Mouse (Mus musculus) spleen, postnatal 36 days (tissue): Measurements from ENCODE around the gene Lonp1.
"Not testable (repeated sequence)": the region's sequence is repeated elsewhere in the genome, so short reads cannot be mapped to it uniquely, and the experiment has no call there.

Experiments used
- DNase-seq, 2 experiments: peaks; one replicate each; pipeline ENCODE4 v3.0.0; 2022; ENCODE audit warnings: low spot score in 2 of 2, mixed read lengths in 1 of 2

Lonp1 gene

DNA sequence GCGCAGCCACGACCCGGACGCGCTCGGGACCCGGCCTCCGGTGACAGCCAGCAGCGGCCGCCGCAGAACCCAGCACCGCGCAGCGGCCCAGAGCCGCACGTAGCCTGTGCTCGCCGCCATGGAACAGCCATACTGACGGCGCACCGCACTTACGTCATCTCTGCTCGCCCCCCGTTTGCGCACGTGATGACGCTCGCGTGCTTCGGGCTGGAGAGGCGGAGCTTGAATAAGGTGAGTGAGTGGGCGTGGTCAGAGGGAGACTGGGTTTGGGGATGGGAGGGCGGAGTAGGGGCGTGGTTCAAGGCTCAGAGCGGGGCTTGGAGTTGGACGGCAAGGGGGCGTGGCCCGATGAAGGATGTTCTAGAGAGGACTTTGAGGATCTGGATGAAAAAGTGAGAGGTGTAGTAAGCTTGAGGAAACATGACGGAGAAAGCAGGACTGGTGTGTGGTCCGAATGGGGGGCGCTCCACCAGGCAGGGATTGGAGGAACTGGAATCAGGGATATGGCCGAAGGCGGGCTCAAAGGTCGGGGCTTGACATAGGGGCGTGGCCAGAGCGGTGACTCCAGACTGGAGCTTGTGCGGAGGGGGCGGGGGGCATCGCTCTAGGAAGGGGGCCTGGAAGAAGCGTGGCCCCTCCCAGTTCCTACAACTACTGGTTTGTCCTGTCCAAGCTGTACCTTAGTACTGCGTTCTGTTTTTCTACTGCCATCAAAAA lies at the start of gene Lonp1:
TSS of gene Lonp1 (minus strand) at position 134 of the 717 bp plus-strand sequence.
- peak; percentile 96 to 98 for DNase-seq

DNA sequence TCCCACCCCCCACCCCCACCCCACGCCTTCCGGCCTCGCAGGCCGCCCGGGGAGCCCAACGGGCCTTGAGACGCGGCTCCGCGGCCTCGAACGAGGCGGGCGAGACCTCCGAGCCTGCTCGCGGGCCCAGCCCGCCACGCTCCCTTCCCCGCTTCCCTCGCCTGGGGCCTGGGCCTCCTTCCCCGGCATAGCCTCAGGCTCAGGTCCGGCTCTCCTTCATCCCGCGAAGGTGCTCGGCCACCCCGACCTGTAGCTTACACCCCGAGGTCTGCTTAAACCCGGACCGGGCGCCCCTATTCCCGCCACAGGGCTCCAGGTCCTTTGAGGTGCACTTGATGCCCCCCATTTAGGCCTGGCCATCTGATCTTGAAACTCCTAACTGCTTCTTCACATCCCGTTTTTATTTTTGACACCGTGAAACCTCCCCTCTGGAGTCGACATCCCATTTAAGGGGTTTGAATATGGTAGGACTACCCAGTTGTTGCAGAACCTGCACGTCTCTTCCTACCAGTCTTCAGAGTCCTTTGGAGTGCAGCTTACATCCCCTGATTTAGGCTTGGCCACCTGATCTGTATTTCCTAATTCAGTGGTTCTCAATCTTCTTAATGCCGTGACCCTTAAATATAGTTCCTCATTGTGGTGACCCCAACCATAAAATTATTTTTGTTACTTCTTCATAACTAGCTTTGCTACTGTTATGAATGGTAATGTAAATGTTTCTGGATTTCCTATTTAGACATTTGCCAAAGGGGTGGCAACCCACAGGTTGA lies 47.1 kb upstream of the Lonp1 start:
- DNase-seq: peak in 1 of 2 experiments; percentile 22

DNA sequence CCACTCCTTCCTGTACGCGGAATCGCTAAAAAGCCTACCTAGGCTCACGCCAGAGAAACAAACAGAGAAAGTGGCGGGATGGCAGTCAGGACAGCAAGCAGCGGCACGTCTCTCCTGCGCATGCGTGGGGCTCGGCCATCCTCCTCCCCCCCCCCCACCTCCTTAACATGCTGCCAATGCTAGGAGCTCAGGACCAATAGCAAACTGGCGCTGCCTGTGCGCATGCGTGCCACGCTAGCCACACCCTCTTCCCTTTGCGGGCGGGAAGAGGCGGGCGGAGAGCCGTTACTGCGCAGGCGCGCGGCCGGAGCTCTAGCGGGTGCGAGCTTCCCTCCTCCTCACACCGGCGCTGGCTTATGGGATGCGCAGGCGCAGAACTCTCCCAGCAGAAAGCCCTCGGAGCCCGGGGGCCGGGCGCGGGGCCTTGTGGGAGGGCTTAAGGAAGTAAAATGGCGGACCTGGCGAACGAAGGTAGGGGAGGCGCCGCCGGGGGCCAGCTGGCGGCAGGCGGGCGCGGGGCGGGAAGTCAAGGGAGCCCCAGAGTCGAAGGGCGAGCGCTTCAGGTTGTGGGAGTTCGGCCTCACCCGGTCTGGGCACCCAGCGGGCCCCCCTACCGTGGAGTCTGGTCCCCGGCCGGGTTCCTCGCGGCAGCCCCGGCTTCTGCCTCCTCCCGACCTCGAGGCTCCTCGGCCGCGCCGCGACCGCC lies 46.4 kb upstream of the Lonp1 start, which contains the start of gene Ranbp3:
TSS of gene Ranbp3 (plus strand) at position 354 of the 706 bp plus-strand sequence.
- DNase-seq: peak; percentile 100

DNA sequence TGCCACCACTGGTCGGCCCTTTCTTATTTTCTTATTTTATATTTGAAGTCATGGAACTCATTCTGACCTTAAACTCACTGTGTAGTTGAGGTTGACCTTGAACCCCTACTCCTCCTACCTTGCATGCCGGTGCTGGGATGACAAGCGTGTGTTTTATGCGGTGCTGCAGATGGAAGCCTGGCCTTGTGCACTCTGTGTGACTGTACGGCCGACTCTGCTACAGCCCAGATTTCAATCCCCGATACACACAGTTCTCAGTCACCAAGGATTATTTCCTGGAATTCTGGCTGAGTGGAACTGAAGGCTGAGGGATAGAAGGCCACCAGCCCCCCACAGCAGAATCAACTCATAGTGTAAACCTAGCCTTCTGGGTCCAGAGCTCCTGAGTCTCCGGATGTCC lies 43.1 kb upstream of the Lonp1 start:
- DNase-seq: no peak

DNA sequence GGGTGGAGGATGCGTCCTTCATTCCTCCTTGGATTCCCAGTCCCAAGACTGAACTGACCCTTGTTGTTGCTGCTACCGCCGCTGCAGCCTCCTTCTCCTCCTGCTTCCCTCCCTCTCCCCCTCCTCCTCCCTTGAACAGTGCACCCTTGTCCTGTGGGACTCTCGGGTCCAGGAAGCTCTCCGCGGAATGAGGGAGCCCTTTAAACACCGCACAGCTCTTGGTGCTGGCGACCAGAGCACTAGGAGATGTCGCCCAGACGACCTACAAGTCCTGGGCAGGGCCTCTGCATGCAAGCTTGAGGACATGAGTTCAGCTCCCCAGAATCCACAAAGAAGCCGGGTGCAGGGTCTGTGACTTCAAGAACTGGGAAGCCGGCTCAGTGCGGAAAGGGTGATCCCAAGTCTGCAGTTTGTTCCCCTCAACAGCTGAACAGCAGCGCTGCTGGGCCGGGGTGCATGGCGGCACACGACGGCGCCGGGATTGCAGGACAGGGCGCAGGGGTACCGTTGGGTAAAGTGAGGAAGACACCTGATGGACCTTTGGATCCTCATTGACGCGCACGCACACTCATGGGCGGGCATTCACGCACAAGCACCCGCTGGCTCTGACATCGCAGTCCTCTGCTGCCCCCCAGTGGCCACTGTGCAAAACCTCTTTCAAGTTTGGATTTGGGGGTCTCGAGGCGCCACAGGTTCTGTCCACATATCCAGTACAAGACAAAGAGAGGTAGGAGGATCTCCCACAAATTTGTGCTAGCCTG lies 41.9 kb upstream of the Lonp1 start:
- DNase-seq: peak; percentile 67 to 73

DNA sequence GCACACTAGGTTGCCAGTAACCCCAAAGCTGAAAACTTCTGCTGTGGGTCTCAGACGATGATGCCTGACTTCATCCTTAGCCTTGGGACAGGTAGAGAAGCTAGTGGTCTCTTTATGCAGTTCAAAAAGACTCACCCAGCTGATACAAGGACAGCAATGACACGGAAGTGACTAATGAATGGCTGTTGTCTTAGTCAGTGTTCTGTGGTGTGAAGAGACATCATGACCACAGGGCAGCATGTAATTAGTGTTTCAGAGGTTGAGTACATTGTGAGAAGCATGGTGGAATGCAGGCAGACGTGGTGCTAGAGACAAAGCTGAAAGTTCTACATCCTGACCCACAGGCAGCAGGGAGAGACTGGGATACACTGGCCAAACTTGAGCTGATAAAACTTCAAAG lies 40.9 kb upstream of the Lonp1 start:
- no peak for DNase-seq

DNA sequence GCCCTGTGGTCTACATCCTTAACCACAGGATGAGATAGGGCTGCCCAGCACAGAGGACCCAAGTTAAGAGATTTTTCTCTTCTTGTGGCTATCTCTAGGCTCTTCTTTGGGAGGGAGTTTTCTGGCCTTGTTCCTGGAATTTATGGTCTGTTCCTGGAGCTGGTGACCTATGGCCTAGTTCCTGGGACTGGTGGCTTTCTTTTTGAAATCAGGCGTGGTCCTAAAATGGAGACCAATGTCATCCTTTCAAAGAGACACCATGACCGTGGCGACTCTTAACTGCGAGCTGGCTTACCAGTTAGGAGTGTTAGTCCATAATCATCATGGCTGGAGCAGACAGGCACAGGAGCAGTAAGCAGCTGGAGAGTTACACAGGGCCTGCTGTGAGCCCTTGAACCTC lies 39.7 kb upstream of the Lonp1 start:
- no peak for DNase-seq

DNA sequence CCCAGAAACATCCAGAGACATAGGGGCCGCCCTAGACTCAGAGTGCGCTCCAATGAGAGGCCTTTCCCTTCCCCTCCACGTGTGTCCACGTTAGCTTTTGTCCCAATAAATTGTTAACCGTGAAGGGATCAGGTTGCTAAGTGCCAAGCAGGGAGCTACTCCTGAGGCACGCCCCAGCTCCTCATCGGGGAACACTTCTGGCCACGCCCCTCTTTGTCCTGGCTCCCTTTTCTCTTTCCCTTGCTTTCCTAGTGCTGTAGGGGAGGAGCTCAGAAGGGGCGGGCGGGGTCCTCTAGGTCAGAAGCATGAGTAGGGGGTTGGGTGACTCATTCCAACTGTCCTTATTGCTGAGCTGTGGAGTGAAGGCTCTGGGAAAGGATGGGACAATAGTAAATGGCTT lies 37.6 kb upstream of the Lonp1 start:
- DNase-seq: no peak

DNA sequence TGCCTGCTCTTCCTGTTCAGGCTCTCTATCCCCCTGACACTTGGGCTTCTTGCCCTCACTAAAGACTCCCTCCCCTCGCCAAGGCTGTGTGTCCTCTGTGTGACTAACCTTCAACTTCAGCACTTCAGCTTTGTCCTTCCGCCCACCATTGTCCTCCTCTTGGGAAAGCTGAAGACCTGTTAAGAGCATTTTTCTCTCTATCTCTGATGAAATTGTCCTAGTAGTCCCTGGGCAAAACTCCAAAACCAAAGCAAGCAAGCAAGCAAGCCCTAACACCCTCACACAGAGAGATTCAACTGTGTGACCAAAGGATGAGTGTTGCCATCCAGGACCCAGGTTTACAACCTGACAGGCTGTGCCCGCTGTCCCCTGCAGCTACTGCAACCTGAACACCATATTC lies 37.0 kb upstream of the Lonp1 start:
- no peak for DNase-seq

DNA sequence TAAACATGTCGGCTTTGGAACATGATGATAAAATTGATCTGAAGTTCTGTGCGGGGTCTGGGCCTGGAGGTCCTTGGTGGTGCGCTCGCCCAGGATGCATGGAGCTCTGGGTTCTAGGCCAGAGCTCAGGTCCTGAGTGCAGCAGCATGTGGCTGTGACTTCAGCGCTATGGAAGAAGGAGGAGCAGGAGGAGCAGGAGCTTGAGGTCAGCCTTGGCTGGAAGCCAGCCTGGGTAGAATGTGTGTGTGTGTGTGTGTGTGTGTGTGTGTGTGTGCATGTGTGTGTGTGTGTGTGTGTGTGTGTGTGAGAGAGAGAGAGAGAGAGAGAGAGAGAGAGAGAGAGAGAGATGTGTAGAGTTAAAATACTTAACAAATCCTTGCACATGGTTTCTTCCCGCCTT lies 29.5 kb upstream of the Lonp1 start:
- DNase-seq: no peak

DNA sequence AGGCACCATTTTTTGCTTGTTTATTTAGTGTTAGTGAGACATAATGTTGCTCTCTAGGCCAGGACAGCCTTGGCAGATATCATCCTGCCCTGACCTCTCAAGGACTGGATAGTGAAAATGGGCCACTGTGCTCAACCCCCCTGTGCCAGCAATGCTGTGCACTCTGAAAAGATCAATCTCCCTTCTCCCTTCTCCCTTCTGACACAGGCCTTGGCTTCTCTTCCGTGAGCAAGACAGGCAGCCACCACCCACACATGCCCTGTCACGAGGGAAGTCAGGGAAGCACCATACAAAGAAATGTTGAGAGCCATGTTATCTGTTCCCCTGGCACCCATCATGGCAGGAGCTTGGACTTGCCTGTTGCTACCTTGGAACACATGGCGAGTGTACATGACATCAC lies 28.6 kb upstream of the Lonp1 start:
- no peak for DNase-seq

DNA sequence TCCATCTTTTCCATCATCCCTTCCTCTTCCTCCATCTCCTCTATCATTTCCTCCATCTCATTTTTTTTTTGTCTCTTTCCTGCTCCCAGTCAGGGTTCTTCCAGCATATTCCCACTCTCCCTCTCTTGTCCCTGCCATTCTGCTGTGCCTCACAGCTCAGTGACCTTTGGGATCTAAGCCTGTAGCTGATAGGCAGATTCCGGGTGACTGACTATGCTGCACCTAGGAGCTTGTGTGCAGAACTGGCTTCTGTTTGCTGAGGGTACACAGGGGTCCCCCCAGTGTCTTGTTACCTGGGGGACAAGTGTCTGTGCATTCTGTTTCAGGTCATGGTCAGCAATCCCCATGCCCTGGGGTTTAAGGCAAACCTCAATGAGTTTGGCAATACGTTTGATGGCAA lies 28.1 kb upstream of the Lonp1 start:
- no peak for DNase-seq

DNA sequence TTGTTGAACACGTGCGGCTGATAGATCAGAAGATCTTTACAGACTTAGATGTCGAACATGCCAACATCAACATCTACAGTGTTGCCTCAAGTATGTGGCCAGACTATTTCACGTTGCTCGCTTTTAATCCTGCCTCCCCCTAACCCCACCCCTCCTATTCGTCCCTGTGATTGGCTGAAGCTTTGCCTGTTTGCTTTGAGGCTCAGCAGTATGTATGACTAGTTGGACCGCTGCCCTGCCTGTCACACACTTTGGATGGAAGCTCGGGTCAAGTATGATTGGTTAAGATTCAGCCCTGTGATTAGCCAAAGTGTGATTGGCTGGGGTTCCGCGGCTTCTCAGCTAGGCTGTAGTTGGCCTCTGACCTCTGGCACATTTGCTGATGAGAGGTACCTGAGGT lies 25.1 kb upstream of the Lonp1 start:
- DNase-seq: no peak

DNA sequence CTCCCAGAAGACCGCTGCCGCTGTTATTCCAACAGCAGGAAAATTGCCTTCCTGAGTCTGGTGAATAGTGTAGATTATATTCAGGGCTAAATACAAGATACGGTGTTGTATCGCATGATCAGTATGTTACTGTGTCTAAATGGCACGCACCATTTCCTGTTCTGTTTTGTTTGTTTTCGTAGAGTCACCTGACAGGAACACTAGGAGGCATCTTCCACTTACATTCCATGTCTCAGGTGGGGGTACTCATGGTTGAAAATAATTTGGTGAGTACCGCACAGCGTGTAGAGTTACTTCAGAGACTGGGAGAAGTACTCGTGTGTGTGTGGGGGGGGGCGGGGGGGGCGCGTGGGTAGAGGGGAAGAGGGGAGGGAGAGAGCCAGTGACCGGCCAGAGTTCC lies 20.9 kb upstream of the Lonp1 start:
- no peak for DNase-seq

DNA sequence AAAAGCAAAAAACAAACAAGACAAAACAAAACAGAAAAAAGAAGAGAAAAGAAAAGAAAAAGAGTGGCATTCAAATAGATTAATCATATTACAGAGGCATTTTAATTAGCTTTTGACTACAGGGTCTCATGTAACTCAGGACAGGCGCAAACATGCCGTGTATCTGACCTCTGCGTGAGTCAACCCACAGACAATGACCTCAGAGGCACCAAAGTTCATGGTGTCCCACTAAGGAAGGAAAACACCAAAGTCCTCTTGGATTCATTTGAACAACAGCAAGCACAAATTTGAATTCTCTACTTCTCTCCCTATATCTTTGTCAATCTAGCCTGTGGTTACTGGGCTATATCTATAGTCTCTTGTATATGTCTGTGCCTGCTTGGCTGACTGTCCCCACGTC lies 16.6 kb upstream of the Lonp1 start:
- DNase-seq: no peak

DNA sequence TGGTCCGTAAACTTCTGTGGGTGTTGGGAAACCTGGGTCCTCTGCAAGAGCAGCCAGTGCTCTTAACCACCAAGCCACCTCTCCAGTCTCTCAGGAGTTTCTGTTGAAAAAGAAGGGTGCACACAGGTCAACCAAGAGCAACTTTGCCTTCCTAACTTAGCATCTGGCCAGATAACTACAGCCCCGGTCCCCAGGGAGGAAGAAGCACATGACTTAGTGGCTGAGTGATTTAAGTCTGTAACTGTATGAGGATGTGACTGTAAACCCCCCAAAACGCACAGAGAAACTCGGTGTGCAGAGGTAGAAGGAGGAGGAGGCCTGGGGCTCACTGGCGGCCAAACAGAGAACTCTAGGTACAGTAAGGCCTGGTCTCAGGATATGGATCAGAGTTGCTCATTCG lies 7.3 kb upstream of the Lonp1 start:
- peak; percentile 76 to 82 for DNase-seq

DNA sequence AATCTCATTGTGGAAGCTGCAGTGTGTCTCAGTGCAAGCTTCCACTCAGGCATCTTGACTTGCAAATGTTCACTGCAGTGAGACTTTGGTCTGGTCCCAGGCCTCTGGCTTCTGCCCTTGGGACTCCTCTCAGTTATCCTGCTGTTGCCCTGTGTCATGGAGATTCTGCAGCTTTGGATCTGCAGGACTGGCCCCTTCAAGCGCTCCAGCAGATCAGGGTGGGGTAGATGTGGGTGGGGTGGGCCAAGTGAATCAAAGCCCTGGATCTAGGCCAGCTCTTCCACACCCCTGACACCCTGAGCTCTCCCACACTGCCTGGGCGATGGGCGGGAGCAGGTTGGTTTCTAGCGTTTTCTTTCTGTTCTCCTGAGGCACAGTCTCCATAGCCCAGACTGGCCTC lies 5.1 kb upstream of the Lonp1 start:
- no peak for DNase-seq

DNA sequence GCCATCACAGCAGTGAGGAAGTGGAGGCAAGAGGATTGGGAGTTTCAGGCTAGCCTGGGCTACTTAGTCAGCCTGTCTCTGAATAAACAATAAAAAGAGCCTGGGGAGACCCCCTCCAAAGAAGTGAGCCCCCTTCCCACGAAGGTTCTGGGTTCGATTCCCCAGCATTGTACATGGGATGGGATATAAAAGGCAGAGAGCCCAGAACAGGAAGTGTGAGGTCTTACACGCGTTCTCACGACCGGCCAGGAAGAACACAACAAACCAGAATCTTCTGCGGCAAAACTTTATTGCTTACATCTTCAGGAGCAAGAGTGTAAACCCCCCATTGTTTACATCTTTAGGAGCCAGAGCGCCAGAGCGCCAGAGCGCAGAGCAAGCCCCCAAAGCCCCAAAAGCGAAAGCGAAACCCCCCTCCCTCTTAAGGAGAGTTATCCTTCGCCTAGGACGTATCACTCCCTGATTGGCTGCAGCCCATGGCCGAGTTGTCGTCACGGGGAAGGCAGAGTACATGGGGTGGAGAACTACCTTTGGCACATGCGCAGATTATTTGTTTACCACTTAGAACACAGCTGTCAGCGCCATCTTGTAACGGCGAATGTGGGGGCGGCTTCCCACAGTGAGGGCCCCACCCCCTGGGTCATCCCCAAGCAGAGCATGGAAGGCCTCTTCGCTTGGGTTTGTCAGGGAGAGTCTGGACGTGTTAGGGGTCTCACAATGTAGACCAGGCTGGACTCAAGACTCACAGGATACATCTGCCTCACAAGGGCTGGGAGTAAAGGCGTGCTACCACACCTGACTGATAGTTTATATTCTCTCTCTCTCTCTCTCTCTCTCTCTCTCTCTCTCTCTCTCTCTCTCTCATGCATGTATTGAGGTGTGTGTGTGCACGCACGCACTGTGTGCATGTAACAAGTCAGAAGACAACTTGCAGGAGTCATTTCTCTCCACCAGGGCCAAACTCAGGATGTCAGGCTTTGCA lies 3.4 kb upstream of the Lonp1 start:
- DNase-seq: not testable (repeated sequence)

DNA sequence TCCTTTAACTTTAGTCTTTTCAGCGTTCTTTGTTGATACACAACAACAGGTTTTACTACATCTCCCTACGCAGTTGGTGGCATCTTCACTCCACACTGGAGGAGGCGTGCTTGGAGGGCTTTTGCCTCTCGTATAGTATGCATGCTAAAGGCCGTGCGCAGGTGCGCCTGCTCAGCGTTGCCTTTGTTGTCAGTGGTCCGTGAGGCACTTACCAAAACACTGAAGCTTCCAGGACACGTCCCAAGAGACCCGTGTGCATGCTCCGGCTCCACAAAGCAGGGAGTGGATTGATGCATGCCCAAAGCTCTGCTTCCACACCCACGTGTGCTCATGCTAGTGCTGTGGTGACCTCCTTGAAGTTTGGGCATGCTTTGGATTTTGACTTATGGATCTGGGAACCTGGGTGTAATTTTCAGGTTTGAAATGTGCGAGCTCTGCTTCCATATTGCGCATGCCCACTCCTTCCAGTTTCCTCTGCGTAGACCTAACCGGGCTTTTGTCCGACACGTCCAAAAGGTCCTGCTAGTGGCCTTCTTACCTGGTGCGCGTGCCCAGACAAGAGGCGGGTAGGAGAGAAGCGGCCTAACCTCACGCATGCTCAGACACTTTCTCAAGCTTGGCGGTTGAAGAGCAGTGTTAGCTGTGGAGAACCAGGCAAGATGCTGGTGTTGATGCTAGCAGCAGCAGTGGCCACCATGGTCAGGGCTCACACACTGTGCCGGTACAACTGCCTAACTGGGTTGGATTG lies 1.0 kb upstream of the Lonp1 start, which contains the start of gene Catsperd:
TSS of gene Catsperd (plus strand) at position 614 of the 748 bp plus-strand sequence.
- DNase-seq: no peak

DNA sequence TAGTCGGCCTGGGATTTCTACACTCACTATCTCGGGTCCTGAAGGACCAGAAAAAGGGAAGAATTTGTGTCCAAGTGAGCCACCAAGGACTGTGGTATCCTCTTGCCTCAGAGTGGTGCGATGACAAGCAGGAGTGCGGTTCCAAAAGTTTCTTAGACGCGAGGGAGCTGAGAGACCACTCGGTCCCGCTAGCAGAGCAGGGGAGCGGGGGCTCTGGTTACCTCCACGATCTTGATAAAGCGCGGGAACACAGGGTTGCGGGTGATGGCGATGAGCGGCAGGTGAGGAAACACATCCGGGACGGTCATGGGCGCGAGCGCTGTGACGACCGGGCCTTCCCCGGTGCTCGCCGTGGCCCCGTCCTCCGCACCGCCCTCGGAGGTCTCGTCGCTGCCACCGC lies 427 bp downstream of the Lonp1 start:
- DNase-seq: peak in 1 of 2 experiments; percentile 26
